Mouse (Mus musculus): ENCODE data around the gene Cers6. TPM values are rescaled to one million over a fixed set of nuclear protein-coding genes. Genes with fewer than 3 reads are reported as not detected.

Gene Cers6
- polyA plus RNA-seq, 1 experiment = 0.04 TPM

GRCm38 (mm10) chr2:69049179-69049578 lies 187.9 kb downstream of the Cers6 start:
- Histone ChIP-seq H3K4me3 (replicated peaks) (no peak overlapping the region), H3K9me3 (ENCODE audit: control insufficient read depth, low read length) (no peaks in the 10 kb centered on the region), H3K36me3 (ENCODE audit: control insufficient read depth) (no peaks in the 10 kb centered on the region), H3K4me1 (ENCODE audit: control insufficient read depth) (no peaks in the 10 kb centered on the region), H3K27me3 (ENCODE audit: control insufficient read depth) (no peaks in the 10 kb centered on the region)
- TF ChIP-seq GATA1 (IDR thresholded peaks at IDR 0.05; ENCODE audit: low read length) = no peak
- TF ChIP-seq TAL1 (IDR thresholded peaks at IDR 0.05; ENCODE audit: low read length) = no peak

GRCm38 (mm10) chr2:69050189-69050588 lies 188.9 kb downstream of the Cers6 start:
- no peak overlapping the region for H3K4me3 ChIP-seq (replicated peaks)
- no peaks in the 10 kb centered on the region for H3K36me3 ChIP-seq (ENCODE audit: control insufficient read depth)
- TF ChIP-seq TAL1 (IDR thresholded peaks at IDR 0.05; ENCODE audit: low read length) (no peak), GATA1 (IDR thresholded peaks at IDR 0.05; ENCODE audit: low read length) (no peak)
- H3K9me3 ChIP-seq (ENCODE audit: control insufficient read depth, low read length) = no peaks in the 10 kb centered on the region
- H3K4me1 ChIP-seq (ENCODE audit: control insufficient read depth) = no peaks in the 10 kb centered on the region
- H3K27me3 ChIP-seq (ENCODE audit: control insufficient read depth) = no peaks in the 10 kb centered on the region

- H3K4me1 ChIP-seq (ENCODE audit: control insufficient read depth) = no peaks in the 10 kb centered on the region
- no peaks in the 10 kb centered on the region for H3K9me3 ChIP-seq (ENCODE audit: control insufficient read depth, low read length)
- no peaks in the 10 kb centered on the region for H3K36me3 ChIP-seq (ENCODE audit: control insufficient read depth)
- no peak for TF ChIP-seq TAL1 (IDR thresholded peaks at IDR 0.05; ENCODE audit: low read length)
- TF ChIP-seq GATA1 (IDR thresholded peaks at IDR 0.05; ENCODE audit: low read length) = no peak
- H3K27me3 ChIP-seq (ENCODE audit: control insufficient read depth) = no peaks in the 10 kb centered on the region
- no peak overlapping the region for H3K4me3 ChIP-seq (replicated peaks)
Measured at GRCm38 (mm10) chr2:69051596-69051995, 190.4 kb downstream of the Cers6 start.

GRCm38 (mm10) chr2:69053210-69053858 lies 192.1 kb downstream of the Cers6 start:
- no peaks in the 10 kb centered on the region for H3K36me3 ChIP-seq (ENCODE audit: control insufficient read depth)
- no peak overlapping the region for H3K4me3 ChIP-seq (replicated peaks)
- no peaks in the 10 kb centered on the region for H3K27me3 ChIP-seq (ENCODE audit: control insufficient read depth)
- no peak for TF ChIP-seq GATA1 (IDR thresholded peaks at IDR 0.05; ENCODE audit: low read length)
- TF ChIP-seq TAL1 (IDR thresholded peaks at IDR 0.05; ENCODE audit: low read length) = no peak
- no peaks in the 10 kb centered on the region for H3K9me3 ChIP-seq (ENCODE audit: control insufficient read depth, low read length)
- no peaks in the 10 kb centered on the region for H3K4me1 ChIP-seq (ENCODE audit: control insufficient read depth)

- no peak overlapping the region for H3K4me3 ChIP-seq (replicated peaks)
- no peaks in the 10 kb centered on the region for H3K4me1 ChIP-seq (ENCODE audit: control insufficient read depth)
- no peaks in the 10 kb centered on the region for H3K36me3 ChIP-seq (ENCODE audit: control insufficient read depth)
- no peak for TF ChIP-seq GATA1 (IDR thresholded peaks at IDR 0.05; ENCODE audit: low read length)
- TF ChIP-seq TAL1 (IDR thresholded peaks at IDR 0.05; ENCODE audit: low read length) = no peak
- H3K27me3 ChIP-seq (ENCODE audit: control insufficient read depth) = no peaks in the 10 kb centered on the region
- H3K9me3 ChIP-seq (ENCODE audit: control insufficient read depth, low read length) = no peaks in the 10 kb centered on the region
Measured at GRCm38 (mm10) chr2:69054279-69054678, 193.0 kb downstream of the Cers6 start.

GRCm38 (mm10) chr2:69055174-69055573 lies 193.9 kb downstream of the Cers6 start:
- Histone ChIP-seq H3K9me3 (ENCODE audit: control insufficient read depth, low read length) (no peaks in the 10 kb centered on the region), H3K4me3 (replicated peaks) (no peak overlapping the region), H3K36me3 (ENCODE audit: control insufficient read depth) (no peaks in the 10 kb centered on the region), H3K4me1 (ENCODE audit: control insufficient read depth) (no peaks in the 10 kb centered on the region), H3K27me3 (ENCODE audit: control insufficient read depth) (no peaks in the 10 kb centered on the region)
- TF ChIP-seq TAL1 (IDR thresholded peaks at IDR 0.05; ENCODE audit: low read length) (no peak), GATA1 (IDR thresholded peaks at IDR 0.05; ENCODE audit: low read length) (no peak)

- H3K36me3 ChIP-seq (ENCODE audit: control insufficient read depth) = no peaks in the 10 kb centered on the region
- no peaks in the 10 kb centered on the region for H3K9me3 ChIP-seq (ENCODE audit: control insufficient read depth, low read length)
- H3K4me3 ChIP-seq (replicated peaks) = no peak overlapping the region
- no peaks in the 10 kb centered on the region for H3K27me3 ChIP-seq (ENCODE audit: control insufficient read depth)
- TF ChIP-seq TAL1 (IDR thresholded peaks at IDR 0.05; ENCODE audit: low read length) (no peak), GATA1 (IDR thresholded peaks at IDR 0.05; ENCODE audit: low read length) (no peak)
- H3K4me1 ChIP-seq (ENCODE audit: control insufficient read depth) = no peaks in the 10 kb centered on the region
Measured at GRCm38 (mm10) chr2:69061313-69061712, 200.1 kb downstream of the Cers6 start.

- TF ChIP-seq GATA1 (IDR thresholded peaks at IDR 0.05; ENCODE audit: low read length) (no peak), TAL1 (IDR thresholded peaks at IDR 0.05; ENCODE audit: low read length) (no peak)
- Histone ChIP-seq H3K36me3 (ENCODE audit: control insufficient read depth) (no peaks in the 10 kb centered on the region), H3K27me3 (ENCODE audit: control insufficient read depth) (no peaks in the 10 kb centered on the region), H3K4me1 (ENCODE audit: control insufficient read depth) (no peaks in the 10 kb centered on the region), H3K4me3 (replicated peaks) (no peak overlapping the region), H3K9me3 (ENCODE audit: control insufficient read depth, low read length) (no peaks in the 10 kb centered on the region)
Measured at GRCm38 (mm10) chr2:69061910-69062689, 200.9 kb downstream of the Cers6 start.

GRCm38 (mm10) chr2:69064759-69065158 lies 203.5 kb downstream of the Cers6 start:
- TF ChIP-seq TAL1 (IDR thresholded peaks at IDR 0.05; ENCODE audit: low read length) (no peak), GATA1 (IDR thresholded peaks at IDR 0.05; ENCODE audit: low read length) (no peak)
- H3K4me3 ChIP-seq (replicated peaks) = no peak overlapping the region
- no peaks in the 10 kb centered on the region for H3K27me3 ChIP-seq (ENCODE audit: control insufficient read depth)
- H3K36me3 ChIP-seq (ENCODE audit: control insufficient read depth) = no peaks in the 10 kb centered on the region
- H3K9me3 ChIP-seq (ENCODE audit: control insufficient read depth, low read length) = no peaks in the 10 kb centered on the region
- H3K4me1 ChIP-seq (ENCODE audit: control insufficient read depth) = no peaks in the 10 kb centered on the region
